Mouse (Mus musculus): ENCODE results near the gene E330034G19Rik.

DNA sequence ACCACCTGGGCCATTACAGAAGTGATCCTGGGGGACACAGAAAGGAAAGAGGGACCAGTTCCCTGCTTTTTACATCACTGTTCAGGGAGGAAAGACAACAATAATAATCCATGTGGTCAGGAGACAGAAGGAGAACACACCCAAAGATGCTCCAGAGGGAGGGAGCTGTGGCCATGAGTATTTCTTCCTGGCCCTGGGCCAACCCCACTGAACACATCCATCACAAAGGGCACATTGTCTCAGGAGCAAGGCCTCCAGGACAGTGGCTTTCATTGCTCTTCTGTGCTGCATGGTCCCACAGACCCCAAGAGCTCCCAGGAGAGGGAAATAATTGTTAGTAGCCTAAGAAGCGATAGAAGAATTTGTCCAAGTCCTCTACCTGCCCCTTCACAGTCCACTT is 23.4 kb upstream of the E330034G19Rik start:
- TF ChIP-seq EP300 (IDR thresholded peaks at IDR 0.05) (no peak), CTCF (IDR thresholded peaks at IDR 0.05) (no peak)
